Mouse (Mus musculus): ENCODE measurements around the gene Slc2a12.

Slc2a12 gene

GRCm38 (mm10) chr10:22644853-22645491, at the start of gene Slc2a12:
TSS of gene Slc2a12 (plus strand) at chr10:22645011.
- peak; percentile 44 for DNase-seq

- no peak for DNase-seq
These were observed 45.8 kb upstream of the Slc2a12 start for GRCm38 (mm10) chr10:22598908-22599480.

- DNase-seq: no peak
These were observed 43.8 kb upstream of the Slc2a12 start for GRCm38 (mm10) chr10:22601046-22601445.

- DNase-seq: no peak
These were observed 40.0 kb upstream of the Slc2a12 start for GRCm38 (mm10) chr10:22604801-22605200.

GRCm38 (mm10) chr10:22608273-22608672, 36.5 kb upstream of the Slc2a12 start:
- DNase-seq: no peak

- DNase-seq: no peak
These were observed 35.9 kb upstream of the Slc2a12 start for GRCm38 (mm10) chr10:22608799-22609357.

GRCm38 (mm10) chr10:22613301-22613700, 31.5 kb upstream of the Slc2a12 start:
- no peak for DNase-seq

GRCm38 (mm10) chr10:22614554-22614953, 30.3 kb upstream of the Slc2a12 start:
- DNase-seq: no peak

GRCm38 (mm10) chr10:22615309-22615708, 29.5 kb upstream of the Slc2a12 start:
- DNase-seq: no peak

- DNase-seq: peak; percentile 14
These were observed 26.0 kb upstream of the Slc2a12 start for GRCm38 (mm10) chr10:22618842-22619241.

GRCm38 (mm10) chr10:22628832-22629231, 16.0 kb upstream of the Slc2a12 start:
- DNase-seq: no peak

GRCm38 (mm10) chr10:22631103-22631502, 13.7 kb upstream of the Slc2a12 start:
- DNase-seq: no peak

- no peak for DNase-seq
These were observed 13.3 kb upstream of the Slc2a12 start for GRCm38 (mm10) chr10:22631528-22631927.

GRCm38 (mm10) chr10:22631956-22632355, 12.9 kb upstream of the Slc2a12 start:
- no peak for DNase-seq

- no peak for DNase-seq
These were observed 11.2 kb upstream of the Slc2a12 start for GRCm38 (mm10) chr10:22633406-22634306.

GRCm38 (mm10) chr10:22637241-22637640, 7.6 kb upstream of the Slc2a12 start:
- DNase-seq: no peak

- DNase-seq: no peak
These were observed 640 bp upstream of the Slc2a12 start for GRCm38 (mm10) chr10:22644171-22644570.

- DNase-seq: no peak
These were observed 3.9 kb downstream of the Slc2a12 start for GRCm38 (mm10) chr10:22648702-22649101.

GRCm38 (mm10) chr10:22653820-22654219, 9.0 kb downstream of the Slc2a12 start:
- no peak for DNase-seq

- DNase-seq: no peak
These were observed 13.9 kb downstream of the Slc2a12 start for GRCm38 (mm10) chr10:22658534-22659385.

- DNase-seq: no peak
These were observed 14.5 kb downstream of the Slc2a12 start for GRCm38 (mm10) chr10:22659386-22659725.

- peak; percentile 43 for DNase-seq
These were observed 15.6 kb downstream of the Slc2a12 start for GRCm38 (mm10) chr10:22660286-22661000.

Measured in cerebellum, adult 11 months (tissue).